Mouse (Mus musculus) naive thymus-derived CD4-positive, alpha-beta T cell, adult 5 months (primary cell): ENCODE results near the gene Gm21292. TPM values are rescaled to one million over a fixed set of nuclear protein-coding genes. Genes with fewer than 3 reads are reported as not detected.

Experiments used
- polyA plus RNA-seq: library from polyadenylated mRNA; unstranded; fragments of 100-300 nt; shearing (Covaris generic); gene quantifications from one replicate; pipeline ENCODE4 v1.2.1, GENCODE M21; 2017

Gene Gm21292
- polyA plus RNA-seq = not detected

DNA sequence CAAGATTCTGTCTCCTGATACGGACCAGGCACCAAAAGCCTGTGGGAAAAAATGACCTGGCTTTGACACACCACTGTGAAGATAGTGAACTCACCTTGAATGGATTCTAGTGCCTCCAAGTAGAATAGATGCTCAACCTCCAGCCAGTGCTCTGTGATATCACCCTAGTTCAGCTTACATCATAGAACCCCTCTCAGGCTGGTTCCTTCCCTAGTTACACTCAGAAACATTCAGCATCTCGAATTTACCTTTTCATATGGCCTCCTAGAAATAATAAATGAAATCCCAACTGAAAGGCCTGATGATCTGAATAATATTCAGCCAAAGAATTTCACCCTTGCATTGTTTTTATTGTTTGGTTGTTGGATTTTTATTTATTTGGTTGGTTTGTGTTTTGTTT is at the start of gene Gm21292:
Gene Gm21292, minus strand, starts transcription at position 101 of the 400 bp plus-strand sequence.

Other genes with a start within 250 kb of the Gm21292 start
- gene Gm21721, start 68.3 kb upstream of the Gm21292 start, polyA plus RNA-seq = not detected
- not detected for gene Gm21812, start 213.3 kb upstream of the Gm21292 start, polyA plus RNA-seq